Mouse (Mus musculus) liver, adult (tissue): Measurements from ENCODE around the gene Psmb9.

ENCODE experiments used
- GATA4 ChIP-seq: IDR thresholded peaks from 2 replicates; pipeline ENCODE4 v1.6.1; 2014; ENCODE audit warnings: mild to moderate bottlenecking, low read length; ENCODE audit not compliant: insufficient replicate concordance

The Psmb9 gene

GRCm38 (mm10) chr17:34187261-34187916 is at the start of gene Psmb9, which contains the start of gene Tap1:
Psmb9 (minus strand) TSS chr17:34187764.
Tap1 (plus strand) TSS chr17:34187553.
- no peak; the same call in 1 of the 2 replicates for TF ChIP-seq GATA4

GRCm38 (mm10) chr17:34236691-34237090 is 49.1 kb upstream of the Psmb9 start:
- no peak for TF ChIP-seq GATA4

GRCm38 (mm10) chr17:34234926-34235325 is 47.4 kb upstream of the Psmb9 start:
- TF ChIP-seq GATA4: no peak

DNA sequence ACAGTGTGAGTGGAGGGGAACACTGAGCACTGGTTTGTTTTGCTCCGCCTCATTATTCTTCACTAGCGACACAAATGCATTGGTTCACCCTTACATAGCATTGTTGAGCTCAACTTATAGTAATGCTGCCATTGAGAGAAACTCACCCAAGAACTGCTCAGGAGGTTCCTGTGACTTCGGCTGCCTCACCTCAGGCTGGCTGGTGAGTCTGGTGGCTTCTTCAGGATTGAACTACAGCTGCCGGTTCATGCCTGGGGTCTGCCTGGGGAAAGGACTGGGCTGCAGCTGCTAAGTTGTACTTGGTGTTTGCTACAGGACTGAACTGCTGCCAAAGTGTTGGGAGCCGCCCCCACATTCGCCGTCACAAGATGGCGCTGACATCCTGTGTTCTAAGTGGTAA is 37.9 kb upstream of the Psmb9 start:
- TF ChIP-seq GATA4: no peak

DNA sequence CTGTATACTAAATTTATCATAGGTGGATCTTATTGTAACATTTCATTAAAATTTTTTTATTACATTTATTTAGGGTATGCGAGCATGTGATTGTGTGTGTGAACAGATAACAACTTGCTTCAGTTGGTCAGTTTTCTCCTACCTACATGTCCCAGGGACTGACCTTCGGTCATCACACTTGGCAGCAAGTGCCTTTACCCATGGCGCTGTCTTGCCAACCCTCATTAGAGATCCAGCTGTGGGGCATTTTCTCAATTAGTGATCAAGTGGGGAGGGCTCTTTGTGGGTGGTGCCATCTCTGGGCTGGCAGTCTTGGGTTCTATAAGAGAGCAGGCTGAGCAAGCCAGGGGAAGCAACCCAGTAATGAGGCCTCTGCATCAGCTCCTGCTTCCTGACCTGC is 37.3 kb upstream of the Psmb9 start:
- TF ChIP-seq GATA4: no peak

- TF ChIP-seq GATA4: no peak
These were observed 31.1 kb upstream of the Psmb9 start for GRCm38 (mm10) chr17:34218675-34219074.

DNA sequence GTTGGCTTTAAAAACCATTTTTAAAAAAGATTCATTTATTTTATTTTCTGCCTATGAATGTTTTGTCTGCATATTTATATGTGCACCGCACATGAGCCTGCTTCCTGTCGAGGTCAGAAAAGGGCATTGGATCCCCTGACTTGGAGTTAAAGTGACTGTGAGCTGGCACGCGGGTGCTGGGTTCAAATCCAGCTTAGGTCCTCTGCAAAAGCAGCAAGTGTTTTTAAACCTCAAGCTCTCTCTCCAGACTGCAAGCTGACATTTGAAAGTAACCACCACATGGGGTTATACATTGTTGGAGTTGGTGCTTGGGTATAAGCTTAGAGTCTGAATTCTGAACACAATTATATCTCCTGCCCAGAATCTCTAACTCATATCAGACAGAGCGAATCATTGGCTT is 30.4 kb upstream of the Psmb9 start:
- TF ChIP-seq GATA4: no peak

GRCm38 (mm10) chr17:34217216-34217928 is 29.8 kb upstream of the Psmb9 start:
- TF ChIP-seq GATA4: no peak

DNA sequence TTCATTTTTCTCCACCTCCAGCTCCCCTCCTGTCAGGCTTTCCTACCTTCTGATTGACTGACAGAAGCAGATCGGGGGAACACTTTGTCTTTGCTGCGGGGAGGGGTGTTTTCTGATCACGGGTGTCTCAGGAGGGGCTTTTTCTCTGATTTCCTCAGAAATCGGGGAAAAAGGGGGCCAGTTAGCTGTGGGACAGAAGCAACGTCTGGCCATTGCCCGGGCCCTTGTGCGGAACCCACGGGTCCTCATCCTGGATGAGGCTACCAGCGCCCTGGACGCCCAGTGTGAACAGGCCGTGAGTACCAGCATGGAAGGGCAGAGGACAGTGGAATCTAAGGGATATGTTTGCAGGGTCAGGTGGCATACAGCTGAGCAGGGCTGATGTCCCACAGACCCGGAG is 27.6 kb upstream of the Psmb9 start:
- TF ChIP-seq GATA4: no peak

GRCm38 (mm10) chr17:34213936-34214335 is 26.4 kb upstream of the Psmb9 start:
- no peak for TF ChIP-seq GATA4

- no peak for TF ChIP-seq GATA4
These were observed 24.3 kb upstream of the Psmb9 start for GRCm38 (mm10) chr17:34211746-34212365.

DNA sequence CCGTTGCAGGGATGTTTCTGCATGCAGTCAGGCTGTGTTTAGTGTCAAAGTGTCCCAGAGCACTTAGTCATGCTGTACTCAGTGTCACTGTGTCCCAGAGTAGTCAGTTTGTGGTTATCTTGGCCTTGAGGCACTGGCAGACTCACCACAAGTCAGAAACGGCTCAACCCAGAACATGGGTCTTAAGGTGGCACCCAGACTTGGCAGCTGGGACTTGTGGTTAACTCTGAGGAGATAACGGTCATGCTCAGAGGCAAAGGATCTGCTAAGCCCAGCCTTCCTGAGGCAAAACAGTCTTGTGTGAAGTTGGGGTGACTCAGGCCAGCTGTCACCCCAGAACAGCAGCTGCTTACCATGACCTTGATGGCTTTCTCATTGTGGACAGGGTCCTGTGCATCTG is 23.0 kb upstream of the Psmb9 start:
- no peak for TF ChIP-seq GATA4

DNA sequence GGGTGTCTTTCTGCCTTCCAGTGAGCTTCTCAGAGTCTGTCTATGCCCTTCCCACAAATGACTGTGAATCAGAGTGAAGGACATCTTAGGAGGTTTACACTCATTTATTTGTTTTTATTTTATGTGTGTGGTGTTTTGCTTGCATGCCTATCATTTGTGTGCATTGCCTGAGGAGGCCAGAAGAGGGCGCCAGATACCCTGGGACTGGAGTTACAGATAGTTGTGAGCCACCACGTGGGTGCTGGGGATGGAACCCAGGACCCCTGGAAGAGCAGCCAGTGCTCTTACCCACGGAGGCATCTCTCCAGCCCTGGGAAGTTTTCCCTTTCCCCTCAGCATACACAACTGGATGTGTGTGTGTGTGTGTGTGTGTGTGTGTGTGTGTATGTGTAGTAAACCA is 22.1 kb upstream of the Psmb9 start:
- no peak for TF ChIP-seq GATA4

- no peak for TF ChIP-seq GATA4
These were observed 20.9 kb upstream of the Psmb9 start for GRCm38 (mm10) chr17:34208421-34208820.

DNA sequence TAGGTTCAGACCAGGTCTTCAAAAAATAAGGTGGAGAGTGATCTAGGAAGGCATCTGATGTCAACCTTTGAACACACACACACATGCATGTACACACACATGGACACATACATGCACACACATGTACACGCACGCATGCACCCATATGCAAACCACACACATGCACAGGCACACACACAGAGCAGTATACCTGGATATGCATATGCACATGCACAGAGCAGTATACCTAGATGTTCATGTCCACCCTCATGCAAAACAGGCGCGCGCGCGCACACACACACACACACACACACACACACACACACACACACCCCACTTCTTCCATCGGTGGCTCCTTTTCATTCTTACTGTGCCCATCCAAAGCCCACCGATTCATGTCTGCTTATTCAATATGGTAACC is 20.3 kb upstream of the Psmb9 start:
- no peak for TF ChIP-seq GATA4

DNA sequence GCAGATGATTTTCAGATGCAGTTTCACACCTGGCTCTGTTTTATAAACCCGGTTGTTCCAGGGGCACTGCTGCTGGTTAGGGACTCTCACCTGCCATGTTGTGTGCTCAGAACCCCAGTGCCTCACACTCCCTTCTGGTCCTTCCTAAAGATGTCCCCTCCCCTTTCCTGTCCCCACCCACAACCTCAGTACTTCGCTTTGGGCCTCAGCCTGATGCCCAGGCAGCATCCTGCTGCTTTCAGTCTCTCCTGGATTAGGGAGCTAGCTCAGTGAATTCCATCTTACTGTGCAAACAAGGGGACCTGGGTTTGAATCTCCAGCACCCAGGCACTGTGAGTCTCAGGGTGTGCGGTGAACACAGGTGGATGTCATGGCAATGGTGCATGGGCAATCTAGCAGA is 19.9 kb upstream of the Psmb9 start:
- TF ChIP-seq GATA4: no peak
